Mouse (Mus musculus): ENCODE measurements around the gene 6430571L13Rik.

GRCm38 (mm10) chr9:107304383-107304782, 36.0 kb upstream of the 6430571L13Rik start:
- TF ChIP-seq CTCF (conservative IDR thresholded peaks at IDR 0.05; ENCODE audit: low read length) (no peak), NANOG (IDR thresholded peaks at IDR 0.05; ENCODE audit: borderline replicate concordance, low read length) (no peak)

Data from E14TG2a.4 (cell line).